Mouse (Mus musculus): ENCODE data around the gene Olfr845.

Olfr845 gene

GRCm38 (mm10) chr9:19336157-19336556, at the start of gene Olfr845:
Olfr845 (plus strand) TSS chr9:19336457.
- no peak for DNase-seq

GRCm38 (mm10) chr9:19316047-19316446, 20.2 kb upstream of the Olfr845 start, which contains the start of gene Olfr844:
Olfr844 (plus strand) TSS chr9:19316347.
- DNase-seq = no peak

- no peak for DNase-seq
These were observed 27.6 kb downstream of the Olfr845 start, which contains the start of gene Olfr846 for GRCm38 (mm10) chr9:19363905-19364304. Olfr846 (minus strand) TSS chr9:19364005.

GRCm38 (mm10) chr9:19378569-19378968, 42.3 kb downstream of the Olfr845 start, which contains the start of gene Olfr847:
Olfr847 (minus strand) TSS chr9:19378669.
- DNase-seq = no peak
